Mouse (Mus musculus) urinary bladder, postnatal 36 days (tissue): ENCODE measurements around the gene Col5a1.

Experiments
- DNase-seq, 2 experiments: peaks; one replicate each; pipeline ENCODE4 v3.0.0; 2022; ENCODE audit warnings: low spot score in 2 of 2, mixed read lengths in 1 of 2

Gene Col5a1

DNA sequence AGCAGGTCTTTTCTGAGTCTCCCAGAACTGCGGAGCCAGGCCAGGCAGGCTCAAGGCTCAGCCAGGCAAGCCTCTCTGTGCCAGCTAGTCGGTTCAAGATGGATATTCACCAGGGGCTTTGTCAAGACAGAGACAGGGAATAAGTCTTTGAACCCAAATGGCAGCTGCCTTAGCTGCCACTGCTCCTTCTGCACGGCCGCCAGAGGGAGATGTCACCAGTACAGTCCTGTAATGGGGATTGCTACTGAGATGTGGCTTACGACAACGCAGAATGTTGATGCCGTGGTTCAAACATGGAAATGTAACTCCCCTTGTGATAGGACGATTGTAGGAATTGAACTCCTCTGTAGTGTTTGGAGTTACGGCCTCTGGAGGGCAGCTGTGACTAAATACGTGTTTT lies 199.9 kb downstream of the Col5a1 start:
- DNase-seq, result no peak

DNA sequence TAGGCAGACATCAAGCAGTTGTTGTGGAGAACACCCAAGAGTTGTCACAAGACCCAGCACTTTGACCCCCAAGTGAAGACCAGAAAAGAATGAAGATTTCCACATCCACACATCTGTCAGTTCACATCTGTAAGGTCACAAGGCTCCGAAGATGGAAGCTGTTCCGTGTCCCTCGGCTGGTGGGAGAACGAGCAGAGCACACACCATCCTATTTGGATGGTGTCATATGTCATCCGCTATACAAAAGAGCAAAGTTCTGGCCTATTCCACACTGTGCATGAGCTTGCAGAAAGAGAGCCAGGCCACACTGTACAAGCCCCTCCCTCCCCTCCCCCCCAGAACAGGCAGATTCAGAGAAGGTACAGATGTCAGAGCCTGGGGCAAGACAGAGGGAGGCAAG lies 202.9 kb downstream of the Col5a1 start:
- DNase-seq, result no peak
